Mouse (Mus musculus): ENCODE measurements around the gene Ubap2. TPM values are rescaled to one million over a fixed set of nuclear protein-coding genes. Genes with fewer than 3 reads are reported as not detected.

Gene Ubap2
- total RNA-seq, 1 experiment: 41.2 TPM

GRCm38 (mm10) chr4:41225412-41225811 is 49.5 kb downstream of the Ubap2 start:
- no peaks in the 10 kb centered on the region for H3K4me1 ChIP-seq (ENCODE audit: control insufficient read depth in 2 of 2, insufficient read depth in 2 of 2, low read length in 2 of 2, poor library complexity in 1 of 2)
- peaks cover 16% of the 10 kb centered on the region for H3K36me3 ChIP-seq (ENCODE audit: control insufficient read depth, insufficient read depth, low read length, poor library complexity, severe bottlenecking)
- DNase-seq (ENCODE audit: low read depth, low spot score): no peak
- H3K4me3 ChIP-seq (ENCODE audit: insufficient read depth in 1 of 2, low read depth in 1 of 2, low read length in 2 of 2, poor library complexity in 1 of 2, severe bottlenecking in 1 of 2): no peak overlapping the region
- in situ Hi-C loops (cut with MboI; ENCODE audit: low sequenced_read_pairs in 2 of 2, unreplicated experiment in 2 of 2): no loop called here
- H3K9me3 ChIP-seq (ENCODE audit: control insufficient read depth, insufficient read depth, low read depth, low read length): no peaks in the 10 kb centered on the region
- H3K27ac ChIP-seq (ENCODE audit: insufficient read depth, low read depth, low read length, poor library complexity, severe bottlenecking): no peak overlapping the region
- no peak for TF ChIP-seq MAFK (IDR thresholded peaks at IDR 0.05; ENCODE audit: insufficient read depth, low read depth, low read length)
- TF ChIP-seq HCFC1 (IDR thresholded peaks at IDR 0.05; ENCODE audit: borderline replicate concordance, insufficient read depth, low read length): no peak
- TF ChIP-seq ZC3H11A (IDR thresholded peaks at IDR 0.05; ENCODE audit: borderline replicate concordance, low read depth, low read length): no peak
- TF ChIP-seq ZNF384 (IDR thresholded peaks at IDR 0.05; ENCODE audit: low read depth, low read length): no peak
- no peak overlapping the region for H3K9ac ChIP-seq (ENCODE audit: insufficient read depth, low read depth, low read length, poor library complexity, severe bottlenecking)

GRCm38 (mm10) chr4:41208050-41208449 is 66.9 kb downstream of the Ubap2 start:
- Histone ChIP-seq H3K9me3 (ENCODE audit: control insufficient read depth, insufficient read depth, low read depth, low read length) (no peaks in the 10 kb centered on the region), H3K27ac (ENCODE audit: insufficient read depth, low read depth, low read length, poor library complexity, severe bottlenecking) (no peak overlapping the region), H3K4me1 (ENCODE audit: control insufficient read depth in 2 of 2, insufficient read depth in 2 of 2, low read length in 2 of 2, poor library complexity in 1 of 2) (peaks cover 0 to 2% of the 10 kb centered on the region in 2 experiments; a peak in 3 of 4 replicates), H3K9ac (ENCODE audit: insufficient read depth, low read depth, low read length, poor library complexity, severe bottlenecking) (no peak overlapping the region), H3K36me3 (ENCODE audit: control insufficient read depth, insufficient read depth, low read length, poor library complexity, severe bottlenecking) (peaks cover 61% of the 10 kb centered on the region), H3K4me3 (ENCODE audit: insufficient read depth in 1 of 2, low read depth in 1 of 2, low read length in 2 of 2, poor library complexity in 1 of 2, severe bottlenecking in 1 of 2) (no peak overlapping the region)
- TF ChIP-seq CHD2 (IDR thresholded peaks at IDR 0.05; ENCODE audit: low read depth, low read length) (no peak), MAFK (IDR thresholded peaks at IDR 0.05; ENCODE audit: insufficient read depth, low read depth, low read length) (no peak), HCFC1 (IDR thresholded peaks at IDR 0.05; ENCODE audit: borderline replicate concordance, insufficient read depth, low read length) (no peak), ZC3H11A (IDR thresholded peaks at IDR 0.05; ENCODE audit: borderline replicate concordance, low read depth, low read length) (no peak), ZNF384 (IDR thresholded peaks at IDR 0.05; ENCODE audit: low read depth, low read length) (no peak)
- no peak for DNase-seq (ENCODE audit: low read depth, low spot score)
- in situ Hi-C loops (cut with MboI; ENCODE audit: low sequenced_read_pairs in 2 of 2, unreplicated experiment in 2 of 2): loop anchor here in 1 of 2 experiments (25.0 kb wide), 1 partner anchor 471 kb away; no protein-coding TSS in a partner anchor

- in situ Hi-C loops (cut with MboI; ENCODE audit: low sequenced_read_pairs in 2 of 2, unreplicated experiment in 2 of 2): loop anchor here in 1 of 2 experiments (25.0 kb wide), 1 partner anchor 468 kb away; no protein-coding TSS in a partner anchor
- peaks cover 67% of the 10 kb centered on the region for H3K36me3 ChIP-seq (ENCODE audit: control insufficient read depth, insufficient read depth, low read length, poor library complexity, severe bottlenecking)
- TF ChIP-seq CHD2 (IDR thresholded peaks at IDR 0.05; ENCODE audit: low read depth, low read length): no peak
These were observed 69.2 kb downstream of the Ubap2 start for GRCm38 (mm10) chr4:41205751-41206150.

GRCm38 (mm10) chr4:41202135-41202534 is 72.8 kb downstream of the Ubap2 start:
- no peaks in the 10 kb centered on the region for H3K9me3 ChIP-seq (ENCODE audit: control insufficient read depth, insufficient read depth, low read depth, low read length)
- H3K4me3 ChIP-seq (ENCODE audit: insufficient read depth in 1 of 2, low read depth in 1 of 2, low read length in 2 of 2, poor library complexity in 1 of 2, severe bottlenecking in 1 of 2): no peak overlapping the region
- H3K4me1 ChIP-seq (ENCODE audit: control insufficient read depth in 2 of 2, insufficient read depth in 2 of 2, low read length in 2 of 2, poor library complexity in 1 of 2): peaks cover 0 to 2% of the 10 kb centered on the region in 2 experiments; a peak in 3 of 4 replicates
- peaks cover 74% of the 10 kb centered on the region for H3K36me3 ChIP-seq (ENCODE audit: control insufficient read depth, insufficient read depth, low read length, poor library complexity, severe bottlenecking)
- TF ChIP-seq ZC3H11A (IDR thresholded peaks at IDR 0.05; ENCODE audit: borderline replicate concordance, low read depth, low read length): no peak
- TF ChIP-seq HCFC1 (IDR thresholded peaks at IDR 0.05; ENCODE audit: borderline replicate concordance, insufficient read depth, low read length): no peak
- no peak for TF ChIP-seq ZNF384 (IDR thresholded peaks at IDR 0.05; ENCODE audit: low read depth, low read length)
- in situ Hi-C loops (cut with MboI; ENCODE audit: low sequenced_read_pairs in 2 of 2, unreplicated experiment in 2 of 2): loop anchor here in 1 of 2 experiments (25.0 kb wide), 1 partner anchor 465 kb away; no protein-coding TSS in a partner anchor
- DNase-seq (ENCODE audit: low read depth, low spot score): no peak
- H3K9ac ChIP-seq (ENCODE audit: insufficient read depth, low read depth, low read length, poor library complexity, severe bottlenecking): no peak overlapping the region
- H3K27ac ChIP-seq (ENCODE audit: insufficient read depth, low read depth, low read length, poor library complexity, severe bottlenecking): no peak overlapping the region

More at GRCm38 (mm10) chr4:41205751-41206150, 69.2 kb downstream of the Ubap2 start:
- Histone ChIP-seq H3K4me3 (ENCODE audit: insufficient read depth in 1 of 2, low read depth in 1 of 2, low read length in 2 of 2, poor library complexity in 1 of 2, severe bottlenecking in 1 of 2) (no peak overlapping the region), H3K4me1 (ENCODE audit: control insufficient read depth in 2 of 2, insufficient read depth in 2 of 2, low read length in 2 of 2, poor library complexity in 1 of 2) (peaks cover 0 to 2% of the 10 kb centered on the region in 2 experiments; a peak in 3 of 4 replicates), H3K9me3 (ENCODE audit: control insufficient read depth, insufficient read depth, low read depth, low read length) (no peaks in the 10 kb centered on the region), H3K9ac (ENCODE audit: insufficient read depth, low read depth, low read length, poor library complexity, severe bottlenecking) (no peak overlapping the region), H3K27ac (ENCODE audit: insufficient read depth, low read depth, low read length, poor library complexity, severe bottlenecking) (no peak overlapping the region)
- DNase-seq (ENCODE audit: low read depth, low spot score): no peak

Data from ES-E14 (cell line).